Mouse (Mus musculus) ES-Bruce4 (cell line): ENCODE measurements around the gene Ing4.

Experiments used
- CTCF ChIP-seq: IDR thresholded peaks from one replicate; pipeline ENCODE4 v1.8.1; 2011; ENCODE audit warnings: low read depth, low read length
- EP300 ChIP-seq: IDR thresholded peaks from 2 replicates; pipeline ENCODE4 v1.6.1; 2011; ENCODE audit warnings: low read depth, low read length; ENCODE audit not compliant: insufficient read depth

GRCm38 (mm10) chr6:125094843-125095242 is 55.3 kb downstream of the Ing4 start:
- TF ChIP-seq EP300 (no peak), CTCF (no peak)
